Mouse (Mus musculus) limb, embryonic 11.5 days (tissue): Measurements from ENCODE around the gene Kdm6a. TPM values are rescaled to one million over a fixed set of nuclear protein-coding genes. Genes with fewer than 3 reads are reported as not detected.

Source experiments
- ATAC-seq: fragments of 200-750 bp; cut with Nextera tagmentation; 2 replicates; pipeline ENCODE4 v1.8.0; 2017; ENCODE audit warnings: low read depth; ENCODE audit not compliant: insufficient number of reproducible peaks, low FRiP score, low TSS enrichment
- DNase-seq: peaks from one replicate; pipeline ENCODE4 v3.0.0-alpha.2; 2015; ENCODE audit warnings: low spot score
- H3K27ac ChIP-seq: fragments of 300-500 bp; sonication (generic); replicated peaks from 2 replicates; pipeline ENCODE4 v1.5.1; 2014; ENCODE audit warnings: low read depth, mild to moderate bottlenecking, low read length
- H3K27me3 ChIP-seq: fragments of 300-500 bp; sonication (generic); 2 replicates; pipeline ENCODE4 v1.6.1; 2014; ENCODE audit warnings: mild to moderate bottlenecking, low read length, mixed read lengths; ENCODE audit not compliant: control insufficient read depth, insufficient read depth
- H3K36me3 ChIP-seq: fragments of 300-500 bp; sonication (generic); 2 replicates; pipeline ENCODE4 v1.6.1; 2014; ENCODE audit warnings: mild to moderate bottlenecking, low read length, moderate library complexity, mixed read lengths; ENCODE audit not compliant: control insufficient read depth, insufficient read depth
- H3K4me1 ChIP-seq: fragments of 300-500 bp; sonication (generic); 2 replicates; pipeline ENCODE4 v1.6.1; 2014; ENCODE audit warnings: low read length, mixed read lengths; ENCODE audit not compliant: control insufficient read depth, insufficient read depth
- H3K4me2 ChIP-seq: fragments of 300-500 bp; sonication (generic); 2 replicates; pipeline ENCODE4 v1.6.1; 2014; ENCODE audit warnings: low read depth, mild to moderate bottlenecking, moderate library complexity; ENCODE audit not compliant: severe bottlenecking
- H3K4me3 ChIP-seq: fragments of 300-500 bp; sonication (generic); 2 replicates; pipeline ENCODE4 v1.5.1; 2014; ENCODE audit warnings: low read depth, low read length
- H3K9ac ChIP-seq: fragments of 300-500 bp; sonication (generic); 2 replicates; pipeline ENCODE4 v1.6.1; 2014; ENCODE audit warnings: mild to moderate bottlenecking, low read length
- H3K9me3 ChIP-seq: fragments of 300-500 bp; sonication (generic); 2 replicates; pipeline ENCODE4 v1.6.1; 2016; ENCODE audit warnings: low read length; ENCODE audit not compliant: control insufficient read depth
- WGBS: fragments of 180-500 bp; shearing (Covaris S2); extraction: QIAGEN DNeasy Blood & Tissue Kit; methylation state at CpG from one replicate; pipeline ENCODE4 v1.1.7; 2014; 5-methylcytosine and 5-hydroxymethylcytosine counted together
- polyA plus RNA-seq: library from polyadenylated mRNA; unstranded; fragments of >200 nt; fragmentation: Nextera tagmentation; extraction: Ambion mirVana; gene quantifications from 2 replicates; pipeline ENCODE4 v1.2.1, GENCODE M21; 2014

The Kdm6a gene
- polyA plus RNA-seq, 1 experiment from 2014 or later, result 31.4 TPM

DNA sequence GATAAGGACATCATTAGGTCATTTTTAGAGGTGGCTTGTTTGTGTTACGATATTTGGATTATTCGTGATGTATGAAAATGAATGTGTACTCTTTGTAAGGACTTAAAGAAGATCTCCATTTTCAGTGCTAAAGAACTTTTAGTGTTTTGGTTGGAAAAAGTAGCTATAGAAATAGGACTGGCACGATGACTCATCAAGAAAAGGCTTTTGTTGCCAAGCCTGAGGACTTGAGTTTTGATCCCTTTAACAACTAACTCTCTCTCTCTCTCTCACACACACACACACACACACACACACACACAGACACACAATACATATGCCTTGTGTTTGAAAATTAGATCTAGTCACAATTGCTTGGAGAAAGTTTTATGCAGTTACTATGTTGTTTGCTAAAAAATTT, 4.6 kb downstream of the Kdm6a start:
- H3K4me2 ChIP-seq, result no peak overlapping the region
- no peaks in the 10 kb centered on the region for H3K9me3 ChIP-seq
- no peaks in the 10 kb centered on the region for H3K27me3 ChIP-seq
- WGBS, result 94% methylated on average over 3 of the region's 3 CpGs
- H3K9ac ChIP-seq, result no peak overlapping the region
- H3K27ac ChIP-seq, result no peak overlapping the region
- ATAC-seq, result no peak
- H3K4me3 ChIP-seq, result no peak overlapping the region
- no peak for DNase-seq
- no peaks in the 10 kb centered on the region for H3K4me1 ChIP-seq
- H3K36me3 ChIP-seq, result no peaks in the 10 kb centered on the region

DNA sequence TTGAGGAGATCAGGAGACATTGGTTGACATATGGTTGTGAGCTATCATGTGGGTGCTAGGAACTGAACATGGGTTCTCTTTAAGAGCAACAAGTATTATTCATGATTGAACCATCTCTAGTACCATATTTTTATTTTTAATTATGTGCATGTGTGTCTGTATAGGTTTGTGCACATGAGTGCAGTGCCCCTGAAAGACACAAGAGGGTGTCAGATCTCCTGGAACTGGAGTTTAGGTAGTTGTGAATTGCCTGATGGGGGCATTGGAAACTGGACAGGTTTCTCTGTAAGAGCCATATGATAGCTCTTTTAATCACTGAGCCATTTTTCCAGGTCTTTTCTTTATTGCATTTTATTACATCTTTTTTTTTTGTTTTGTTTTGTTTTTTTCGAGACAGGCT, 6.6 kb downstream of the Kdm6a start:
- Histone ChIP-seq H3K27ac (no peak overlapping the region), H3K9me3 (no peaks in the 10 kb centered on the region), H3K36me3 (no peaks in the 10 kb centered on the region), H3K4me3 (no peak overlapping the region), H3K4me1 (no peaks in the 10 kb centered on the region), H3K9ac (no peak overlapping the region), H3K4me2 (no peak overlapping the region), H3K27me3 (no peaks in the 10 kb centered on the region)
- no peak for DNase-seq
- 87% methylated on average over 1 of the region's 1 CpGs for WGBS
- ATAC-seq, result no peak

- Histone ChIP-seq H3K4me3 (no peak overlapping the region), H3K27me3 (no peaks in the 10 kb centered on the region), H3K9me3 (no peaks in the 10 kb centered on the region), H3K9ac (no peak overlapping the region), H3K4me2 (no peak overlapping the region), H3K36me3 (no peaks in the 10 kb centered on the region), H3K4me1 (no peaks in the 10 kb centered on the region), H3K27ac (no peak overlapping the region)
- 64% methylated on average over 4 of the region's 4 CpGs for WGBS
- ATAC-seq (no peak), DNase-seq (no peak)
Observed at GRCm38 (mm10) chrX:18174831-18175230, 12.5 kb downstream of the Kdm6a start.

DNA sequence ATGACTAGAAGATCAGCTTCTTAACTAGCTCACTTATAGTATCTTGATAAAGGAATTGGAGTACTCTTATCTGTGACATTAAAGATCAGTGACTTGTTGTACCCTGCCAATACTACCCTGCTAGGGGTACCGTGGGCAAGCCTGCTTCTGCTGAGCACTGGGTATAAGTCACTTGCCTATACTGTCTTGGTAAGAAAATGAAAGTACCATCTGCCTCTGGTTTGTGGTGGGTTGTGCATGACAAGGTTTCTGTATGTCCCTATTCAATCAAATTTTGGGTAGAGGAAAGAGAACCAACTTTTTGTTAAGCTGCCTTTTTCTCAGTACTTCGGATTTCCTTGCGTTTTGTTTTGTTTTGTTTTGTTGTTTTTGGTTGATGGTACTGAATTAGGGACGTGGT, 15.4 kb downstream of the Kdm6a start:
- Histone ChIP-seq H3K4me1 (no peaks in the 10 kb centered on the region), H3K4me3 (no peak overlapping the region), H3K27me3 (no peaks in the 10 kb centered on the region), H3K9me3 (no peaks in the 10 kb centered on the region), H3K4me2 (no peak overlapping the region), H3K9ac (no peak overlapping the region), H3K36me3 (no peaks in the 10 kb centered on the region), H3K27ac (no peak overlapping the region)
- ATAC-seq, result no peak
- WGBS, result 87% methylated on average over 4 of the region's 4 CpGs
- DNase-seq, result no peak

- no peak overlapping the region for H3K9ac ChIP-seq
- H3K27ac ChIP-seq, result no peak overlapping the region
- no peak for ATAC-seq
- DNase-seq, result no peak
- no peaks in the 10 kb centered on the region for H3K27me3 ChIP-seq
- no peaks in the 10 kb centered on the region for H3K9me3 ChIP-seq
- H3K4me2 ChIP-seq, result no peak overlapping the region
- 71% methylated on average over 1 of the region's 1 CpGs for WGBS
- no peaks in the 10 kb centered on the region for H3K4me1 ChIP-seq
- H3K4me3 ChIP-seq, result no peak overlapping the region
- H3K36me3 ChIP-seq, result no peaks in the 10 kb centered on the region
Observed at GRCm38 (mm10) chrX:18179492-18179891, 17.1 kb downstream of the Kdm6a start.

DNA sequence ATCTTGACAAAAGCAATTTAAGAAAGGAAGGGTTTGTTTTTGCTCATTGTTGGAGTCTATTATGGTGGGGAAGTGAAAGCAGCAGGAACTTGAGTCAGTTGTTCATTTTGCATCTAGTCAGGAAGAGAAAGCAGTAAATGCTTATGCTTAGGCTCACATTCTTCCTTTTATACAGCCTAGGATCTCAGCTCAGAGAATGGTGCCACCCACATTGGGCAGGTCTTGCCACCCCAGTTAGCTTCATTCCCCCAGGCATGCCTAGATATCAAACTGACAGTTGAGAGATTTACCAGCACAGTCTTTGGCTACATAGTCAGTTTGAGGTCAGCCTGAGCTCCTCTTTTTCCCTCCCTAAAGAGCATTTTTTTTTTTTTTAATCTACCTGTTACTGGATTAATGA, 24.8 kb downstream of the Kdm6a start:
- Histone ChIP-seq H3K4me3 (no peak overlapping the region), H3K9ac (no peak overlapping the region), H3K27ac (no peak overlapping the region), H3K4me1 (no peaks in the 10 kb centered on the region), H3K27me3 (no peaks in the 10 kb centered on the region), H3K4me2 (no peak overlapping the region), H3K36me3 (no peaks in the 10 kb centered on the region), H3K9me3 (no peaks in the 10 kb centered on the region)
- ATAC-seq (no peak), DNase-seq (no peak)

DNA sequence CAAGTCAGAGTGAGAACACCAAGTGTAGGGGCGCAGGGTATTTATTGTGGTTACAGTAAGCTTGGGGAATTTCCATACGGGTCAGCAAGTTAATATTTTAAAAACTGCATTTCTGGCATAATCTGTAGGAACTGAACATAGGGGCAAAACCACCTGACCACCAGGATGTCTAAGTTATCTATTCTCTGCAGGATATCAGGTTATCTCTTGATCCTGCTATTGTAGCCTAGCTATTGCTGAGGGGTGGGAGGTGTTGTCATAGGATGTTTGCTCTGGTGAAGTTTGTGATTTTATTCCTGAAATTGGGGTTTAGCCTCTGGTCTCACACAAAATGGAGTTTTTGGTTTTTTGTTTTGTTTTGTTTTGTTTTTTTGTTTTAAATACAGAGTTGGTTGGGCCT, 25.9 kb downstream of the Kdm6a start:
- Histone ChIP-seq H3K9me3 (no peaks in the 10 kb centered on the region), H3K9ac (no peak overlapping the region), H3K27ac (no peak overlapping the region), H3K4me2 (no peak overlapping the region), H3K4me3 (no peak overlapping the region), H3K4me1 (no peaks in the 10 kb centered on the region), H3K36me3 (no peaks in the 10 kb centered on the region), H3K27me3 (no peaks in the 10 kb centered on the region)
- 85% methylated on average over 2 of the region's 2 CpGs for whole genome bisulfite sequencing
- DNase-seq (no peak), ATAC-seq (no peak)

DNA sequence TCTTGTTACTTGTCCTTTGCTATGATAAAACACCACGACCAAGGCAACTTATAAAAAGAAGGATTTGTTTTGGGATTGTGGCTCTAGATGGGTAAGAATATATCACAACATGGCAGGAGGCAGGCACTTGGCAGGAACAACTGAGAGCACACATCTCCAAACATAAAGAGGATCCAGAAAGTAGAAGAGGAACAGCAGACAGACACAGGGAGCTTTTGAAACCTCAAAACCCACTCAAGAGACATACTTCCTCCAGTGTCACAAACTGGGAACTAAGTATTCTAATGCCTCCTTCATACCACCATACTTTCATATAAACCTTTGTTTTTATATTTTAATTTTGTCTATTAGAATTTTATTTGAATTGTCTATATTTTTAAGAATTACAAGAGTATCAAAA, 77.2 kb downstream of the Kdm6a start:
- Histone ChIP-seq H3K36me3 (no peaks in the 10 kb centered on the region), H3K4me2 (no peak overlapping the region), H3K27ac (no peak overlapping the region), H3K9ac (no peak overlapping the region), H3K27me3 (no peaks in the 10 kb centered on the region), H3K9me3 (no peaks in the 10 kb centered on the region), H3K4me1 (no peaks in the 10 kb centered on the region), H3K4me3 (no peak overlapping the region)
- WGBS, result 77% methylated on average over 1 of the region's 1 CpGs
- no peak for ATAC-seq
- DNase-seq, result no peak

- DNase-seq (no peak), ATAC-seq (no peak)
- no peak overlapping the region for H3K4me3 ChIP-seq
- no peak overlapping the region for H3K4me2 ChIP-seq
- no peaks in the 10 kb centered on the region for H3K4me1 ChIP-seq
- H3K27ac ChIP-seq, result no peak overlapping the region
- 94% methylated on average over 4 of the region's 4 CpGs for WGBS
- H3K9ac ChIP-seq, result no peak overlapping the region
- H3K9me3 ChIP-seq, result no peaks in the 10 kb centered on the region
- no peaks in the 10 kb centered on the region for H3K27me3 ChIP-seq
- H3K36me3 ChIP-seq, result no peaks in the 10 kb centered on the region
Observed at GRCm38 (mm10) chrX:18250621-18251020, 88.2 kb downstream of the Kdm6a start.
